Mouse (Mus musculus) thymus, postnatal 25 days (tissue): ENCODE results near the gene Olfr282.
"Not testable (repeated sequence)": the region's sequence is repeated elsewhere in the genome, so short reads cannot be mapped to it uniquely, and the experiment has no call there.

Experiments used
- DNase-seq: peaks from one replicate; pipeline ENCODE4 v3.0.0; 2022

Gene Olfr282

DNA sequence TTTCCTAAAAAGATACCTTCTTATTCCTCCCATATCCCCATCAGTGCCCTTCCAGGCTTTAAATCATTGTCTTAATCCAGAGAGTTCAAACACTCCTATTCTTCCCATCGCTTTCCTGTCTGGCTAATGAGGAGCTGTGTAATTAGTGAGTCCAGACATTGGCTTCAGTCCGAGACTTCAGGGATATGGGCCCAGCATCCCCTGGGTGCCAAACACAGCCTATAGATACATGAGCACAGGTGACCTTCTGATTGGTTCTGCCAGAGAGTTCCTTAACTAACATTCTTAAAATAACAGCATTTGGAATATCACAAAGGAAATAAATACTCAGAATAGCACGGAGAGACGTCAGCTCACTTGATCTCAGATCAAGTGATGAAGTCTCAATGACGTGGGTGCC is at the start of gene Olfr282:
Gene Olfr282 (plus strand): TSS at position 301 of the 400 bp plus-strand sequence.
- not testable (repeated sequence) for DNase-seq

DNA sequence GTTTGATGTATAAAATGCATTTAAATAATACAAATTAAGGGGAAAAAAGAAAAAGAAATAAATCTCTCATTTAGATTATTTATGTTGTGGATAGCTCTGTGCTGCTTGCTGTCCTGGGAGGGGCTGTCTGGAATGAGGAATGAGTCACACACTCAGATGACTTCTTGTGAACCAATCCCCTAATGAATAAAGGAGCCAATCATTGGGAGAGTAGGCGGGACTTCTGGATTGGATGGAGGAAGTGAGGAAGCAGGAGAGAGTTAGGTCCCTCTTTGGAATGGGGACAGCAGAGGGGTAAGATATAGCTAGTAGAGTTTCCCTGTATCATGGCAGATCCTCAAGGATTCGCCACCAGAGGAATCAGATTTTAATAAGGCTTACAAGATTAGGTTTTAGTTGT is 43.4 kb upstream of the Olfr282 start:
- no peak for DNase-seq

DNA sequence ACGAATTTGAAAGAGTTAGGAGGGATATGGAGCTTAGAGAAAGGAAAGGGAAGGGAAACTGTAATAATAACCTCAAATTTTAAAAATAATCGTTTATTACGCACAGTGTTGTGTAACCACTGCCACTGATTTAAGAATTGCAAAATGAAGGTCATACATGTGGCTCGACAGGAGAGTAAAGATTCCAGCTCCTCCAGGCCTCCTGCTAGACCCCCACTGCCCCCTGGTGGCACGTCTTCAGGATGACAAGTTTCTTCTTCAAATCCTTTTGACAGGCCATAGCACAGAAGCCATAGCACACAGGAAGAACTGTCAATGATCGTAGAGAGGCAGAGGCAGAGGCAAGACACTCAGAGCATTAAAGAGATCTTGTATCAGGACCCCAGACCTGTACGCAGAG is 41.2 kb upstream of the Olfr282 start:
- DNase-seq: peak; percentile 52

DNA sequence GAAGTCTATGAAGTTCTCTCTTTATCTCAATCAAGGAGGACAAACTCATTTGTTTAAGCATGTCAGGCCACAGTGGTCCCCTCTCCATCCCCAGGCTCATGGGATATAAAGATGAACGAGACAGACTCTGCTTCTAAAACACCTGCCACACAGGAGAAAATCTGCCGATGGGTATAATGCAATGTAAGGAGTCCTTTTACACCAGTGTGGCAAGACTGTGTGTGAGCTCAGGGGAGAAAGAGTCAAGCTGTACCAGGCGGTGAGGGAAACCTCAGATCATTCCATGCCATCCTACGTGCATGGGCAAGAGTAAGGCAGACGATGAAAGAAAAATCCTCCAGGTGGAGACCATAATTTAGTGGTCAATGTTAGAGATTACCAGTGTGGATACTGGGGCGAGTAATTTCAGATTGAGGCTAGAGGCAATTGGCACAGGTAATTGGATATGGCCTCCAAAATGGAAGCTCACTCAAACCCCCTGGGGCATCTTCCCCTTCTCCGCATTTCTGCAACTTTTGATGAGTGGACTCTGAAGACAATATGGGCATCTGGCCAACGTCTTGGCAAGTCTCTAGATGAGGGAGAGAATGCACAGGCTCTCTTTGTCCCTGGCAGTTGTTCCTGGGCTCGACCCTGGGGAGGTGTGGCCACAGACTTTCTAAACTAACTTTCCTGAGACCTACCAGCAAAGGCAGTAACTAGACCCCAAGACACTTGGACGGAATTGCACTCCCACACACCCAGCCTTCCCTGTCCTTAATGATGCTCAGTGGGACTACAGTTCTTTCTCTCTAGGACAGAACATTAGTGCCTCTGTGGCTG is 39.7 kb upstream of the Olfr282 start:
- no peak for DNase-seq

DNA sequence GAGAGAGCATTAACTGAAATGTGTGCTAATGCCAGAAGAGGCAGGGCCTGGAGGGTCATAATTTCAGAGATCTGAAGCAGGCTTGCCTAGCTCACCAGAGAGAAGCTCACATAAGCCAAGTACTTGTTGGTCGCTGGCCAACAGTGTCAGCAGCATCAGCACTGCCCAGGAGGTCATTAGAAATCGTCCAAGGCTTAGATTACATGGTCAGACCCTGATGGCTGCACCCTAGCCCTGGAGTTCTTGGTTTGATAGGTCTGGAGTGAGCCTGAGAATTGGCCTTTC is 39.2 kb upstream of the Olfr282 start:
- DNase-seq: no peak

DNA sequence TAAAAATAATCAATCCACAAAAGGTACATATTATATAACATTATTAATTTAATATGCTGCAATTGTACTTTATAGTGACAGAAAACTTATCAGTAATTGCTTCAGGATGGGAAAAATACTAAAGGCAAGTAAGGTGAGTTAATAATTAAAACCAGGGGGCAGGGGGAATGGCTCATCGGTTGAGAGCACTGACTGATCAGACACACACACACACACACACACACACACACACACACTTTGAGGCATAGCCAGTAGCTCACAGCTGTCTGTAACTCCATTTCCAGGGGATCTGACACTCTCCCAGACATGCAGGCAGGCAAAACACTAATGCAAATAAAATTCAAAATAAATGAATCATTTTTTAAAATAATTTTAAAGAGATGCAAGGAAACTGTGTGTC is 33.9 kb upstream of the Olfr282 start:
- no peak for DNase-seq

DNA sequence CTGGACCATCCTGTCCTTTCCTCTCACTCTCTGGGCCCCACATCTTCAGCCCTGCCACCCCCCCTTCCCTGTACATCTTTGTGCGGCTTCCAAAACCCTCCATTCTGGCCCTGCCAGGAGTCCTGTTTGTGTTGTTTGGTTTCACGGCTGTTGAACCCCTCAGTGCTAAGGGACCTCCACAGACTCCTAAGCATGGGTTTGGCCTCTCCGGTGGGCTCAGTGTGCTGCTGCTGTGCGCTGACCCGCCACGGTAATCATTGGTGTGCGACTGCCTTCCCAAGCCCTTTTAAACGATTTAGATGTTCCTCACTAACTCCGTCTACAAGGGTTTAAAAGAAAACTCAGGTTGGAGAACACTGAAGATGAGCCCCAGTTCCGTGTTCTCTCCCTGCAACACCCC is 28.7 kb upstream of the Olfr282 start:
- DNase-seq: no peak

DNA sequence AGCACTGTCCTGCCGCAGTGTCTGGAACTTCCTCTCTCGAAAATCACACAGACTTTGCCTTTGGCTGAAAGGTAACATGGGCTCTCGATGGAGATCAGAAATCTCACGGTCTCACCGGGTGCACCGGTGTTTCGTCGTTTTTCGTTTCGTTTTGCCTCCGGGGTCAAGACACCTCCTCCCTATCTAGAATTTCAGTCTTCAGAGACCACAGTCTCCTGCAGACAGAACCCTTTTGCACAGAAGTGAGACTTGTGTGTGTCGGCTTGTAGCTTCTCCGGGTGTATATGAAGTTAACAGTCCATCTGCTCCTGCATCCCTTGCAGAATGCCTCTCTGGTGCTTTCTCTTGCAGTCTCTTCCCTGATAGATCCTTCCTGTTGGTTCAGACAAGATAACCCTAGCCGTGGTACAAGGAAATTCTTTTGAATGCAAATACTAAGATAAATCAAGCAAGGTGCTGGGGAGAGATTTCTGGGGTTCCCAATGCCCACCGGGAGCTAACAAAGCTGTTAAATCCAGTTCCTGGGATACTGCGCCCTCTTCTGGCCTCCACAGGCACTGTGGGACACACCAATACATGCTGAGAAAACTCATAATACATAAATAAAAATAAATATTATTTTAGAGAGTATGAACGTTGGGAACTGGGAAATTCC is 22.5 kb upstream of the Olfr282 start:
- DNase-seq: peak; percentile 5

DNA sequence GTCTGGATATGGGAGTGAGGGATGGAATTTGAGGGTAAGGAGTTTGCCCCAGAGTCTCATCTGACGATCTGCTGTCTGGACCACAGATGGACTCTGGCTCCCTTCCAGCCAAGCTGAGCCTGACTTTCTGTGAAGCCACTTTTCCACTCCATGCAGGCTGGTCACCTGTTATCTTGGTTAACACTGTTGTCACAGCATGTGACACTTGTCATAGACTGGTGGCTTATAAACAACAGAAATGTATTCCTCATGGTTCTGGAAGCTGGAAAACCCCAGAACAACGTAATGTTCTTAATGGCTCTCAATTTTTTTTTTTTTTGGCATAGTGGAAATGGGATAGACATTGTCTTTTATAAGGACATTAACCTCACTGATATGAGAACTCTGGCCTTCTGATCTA is 21.4 kb upstream of the Olfr282 start:
- DNase-seq: no peak

DNA sequence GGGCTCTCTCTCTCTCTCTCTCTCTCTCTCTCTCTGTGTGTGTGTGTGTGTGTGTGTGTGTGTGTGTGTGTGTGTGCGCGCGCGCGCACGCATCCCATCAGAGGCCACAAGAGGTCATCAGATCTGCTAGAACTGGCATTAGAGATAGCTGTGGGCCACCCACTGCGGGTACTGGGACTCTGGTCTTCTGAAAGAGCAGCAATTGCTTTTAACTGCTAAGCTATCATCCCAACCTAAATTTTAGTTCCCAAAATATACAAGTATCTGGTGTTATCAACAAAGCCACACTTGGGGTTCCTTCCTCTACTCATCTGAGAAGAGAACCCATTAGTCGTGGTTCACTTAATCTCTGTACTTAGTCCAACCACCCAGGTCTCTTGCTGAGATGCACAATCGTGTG is 20.8 kb upstream of the Olfr282 start:
- DNase-seq: no peak

DNA sequence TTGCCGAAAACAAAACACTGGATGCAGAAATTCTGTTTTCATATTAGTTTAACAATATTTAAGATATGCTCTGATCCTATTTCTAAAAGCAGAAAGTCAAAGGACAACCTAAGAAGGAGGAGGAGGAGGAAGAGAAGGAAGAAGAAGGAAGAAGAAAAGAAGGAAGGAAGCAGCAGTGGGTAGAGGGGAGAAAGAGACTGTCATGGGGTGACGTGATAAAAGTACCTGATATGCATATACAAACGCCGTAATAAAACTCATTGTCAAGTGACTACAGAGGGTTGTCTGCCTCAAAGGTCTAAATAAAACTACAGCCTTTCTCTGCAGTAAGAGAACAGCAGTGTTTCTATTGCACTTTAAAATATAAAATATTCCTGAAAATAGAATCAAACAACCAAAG is 15.0 kb upstream of the Olfr282 start:
- no peak for DNase-seq

DNA sequence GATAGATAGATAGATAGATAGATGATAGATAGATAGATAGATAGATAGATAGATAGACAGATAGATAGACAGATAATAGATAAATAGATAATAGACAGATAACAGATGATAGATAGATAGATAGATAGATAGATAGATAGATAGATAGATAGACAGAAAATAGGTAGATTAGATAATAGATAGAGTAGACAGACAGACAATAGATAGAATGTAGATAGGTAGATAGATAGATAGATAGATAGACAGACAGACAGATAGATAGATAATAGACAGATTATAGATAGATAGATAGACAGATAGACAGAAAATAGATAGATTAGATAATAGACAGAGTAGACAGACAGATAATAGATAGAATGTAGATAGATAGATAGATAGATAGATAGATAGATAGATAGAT is 14.2 kb upstream of the Olfr282 start:
- DNase-seq: not testable (repeated sequence)

DNA sequence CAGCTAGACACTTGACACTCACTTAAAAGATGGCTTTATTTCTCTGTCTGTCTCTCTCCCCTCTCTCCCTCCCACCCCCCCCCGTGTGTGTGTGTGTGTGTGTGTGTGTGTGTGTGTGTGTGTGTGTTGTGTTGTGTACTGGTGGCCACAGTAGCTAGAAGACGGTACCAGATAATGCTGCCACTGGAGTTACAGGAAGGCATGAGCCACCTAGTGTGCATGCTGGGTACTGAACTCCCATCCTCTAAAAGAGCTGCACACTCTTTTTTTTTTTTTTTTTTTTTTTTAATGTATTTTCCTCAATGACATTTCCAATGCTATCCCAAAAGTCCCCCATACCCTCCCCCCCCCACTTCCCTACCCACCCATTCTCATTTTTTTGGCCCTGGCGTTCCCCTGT is 13.7 kb upstream of the Olfr282 start:
- DNase-seq: peak; percentile 8

DNA sequence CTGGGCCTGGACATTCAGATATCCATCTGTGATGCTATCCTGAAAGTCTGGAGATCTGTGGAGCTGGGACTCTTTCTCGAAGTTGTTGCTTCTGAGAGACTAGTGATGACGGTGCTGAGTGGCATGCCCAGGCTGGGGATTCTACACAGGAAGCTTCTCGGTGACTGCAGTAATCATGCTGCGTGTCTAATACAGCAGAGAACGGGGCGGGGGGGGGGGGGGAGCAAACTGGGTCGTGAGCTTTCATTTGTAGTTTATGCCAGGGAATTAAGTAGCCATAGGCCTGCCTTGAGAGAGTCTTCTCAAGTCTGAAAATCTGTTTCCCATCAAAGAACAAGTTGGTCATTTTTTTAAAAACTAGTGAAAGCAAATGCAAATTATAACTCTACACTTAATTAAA is 12.9 kb upstream of the Olfr282 start:
- DNase-seq: no peak

DNA sequence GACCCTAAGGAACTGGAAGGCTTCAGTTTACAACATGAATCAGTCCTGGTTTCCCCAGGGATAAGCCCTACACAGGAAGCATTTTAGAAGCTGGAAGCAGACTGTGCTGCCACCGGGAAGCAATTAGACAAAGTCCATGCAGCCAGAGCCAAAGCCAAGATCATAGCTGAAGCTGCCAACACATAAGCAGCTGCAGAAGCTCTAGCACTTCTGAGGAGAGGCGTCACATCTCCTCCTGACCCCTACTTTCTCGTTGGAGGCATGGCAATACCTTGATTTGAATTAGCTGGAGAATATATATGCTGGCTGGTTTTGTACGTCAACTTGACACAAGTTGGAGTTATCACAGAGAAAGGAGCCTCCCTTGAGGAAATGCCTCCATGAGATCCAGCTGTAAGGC is 10.1 kb upstream of the Olfr282 start:
- DNase-seq: no peak

DNA sequence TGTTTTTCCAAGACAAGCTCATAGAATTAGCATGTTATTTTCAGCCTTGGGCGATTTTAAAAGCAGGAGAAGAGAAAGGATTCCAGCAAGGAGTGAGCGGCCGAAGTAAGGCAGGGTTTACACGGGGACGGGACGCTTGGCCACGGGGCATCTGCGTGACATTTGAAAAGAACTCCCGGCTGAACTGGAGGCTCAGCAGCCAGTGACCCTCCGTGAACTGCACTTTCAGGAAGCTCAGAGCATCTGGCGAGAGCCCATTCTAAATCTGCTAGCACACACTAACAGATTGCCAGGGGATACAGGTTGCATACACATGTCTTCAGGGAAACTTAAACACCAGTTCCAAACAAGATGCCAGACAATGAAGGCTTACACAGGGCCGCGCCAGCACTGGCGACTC is 6.7 kb upstream of the Olfr282 start:
- DNase-seq: no peak

DNA sequence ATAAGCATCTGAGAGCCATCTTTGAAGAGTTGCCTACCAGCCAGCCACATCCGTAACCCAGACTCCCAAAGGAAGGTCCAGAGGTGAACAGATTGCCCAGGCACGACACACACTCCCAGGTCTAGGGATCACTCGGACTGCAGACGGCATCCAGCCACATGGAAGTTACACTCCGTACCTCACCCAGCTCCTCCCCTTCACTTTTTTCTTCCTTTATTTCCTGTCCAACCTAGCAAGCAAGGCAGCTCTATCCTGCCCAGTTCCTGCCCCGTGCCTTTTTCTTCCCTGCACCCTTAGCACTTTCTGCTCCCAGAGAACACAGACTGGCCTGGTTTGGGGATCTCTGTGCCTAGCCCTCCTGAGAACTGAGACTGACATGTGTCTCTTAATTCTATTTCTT is 6.3 kb upstream of the Olfr282 start:
- DNase-seq: no peak

DNA sequence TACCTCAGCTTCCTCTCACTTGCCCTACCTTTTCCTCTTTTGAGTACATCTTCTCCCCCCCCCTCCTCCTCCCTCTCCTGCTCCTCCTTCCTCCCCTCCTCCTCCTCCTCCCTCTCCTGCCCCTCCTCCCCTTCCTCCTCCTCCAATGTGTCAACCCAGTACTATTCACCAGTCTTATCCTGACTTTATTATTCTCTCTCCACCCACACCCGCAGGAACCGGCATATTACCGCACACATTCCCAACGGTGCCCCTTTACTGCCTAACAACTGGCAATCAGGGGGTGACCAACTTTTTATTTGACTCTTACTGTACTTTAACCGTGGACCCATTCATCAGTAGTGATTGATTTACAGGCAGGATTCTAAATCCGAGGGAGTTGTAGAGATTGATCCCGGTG is 5.8 kb upstream of the Olfr282 start:
- DNase-seq: no peak

DNA sequence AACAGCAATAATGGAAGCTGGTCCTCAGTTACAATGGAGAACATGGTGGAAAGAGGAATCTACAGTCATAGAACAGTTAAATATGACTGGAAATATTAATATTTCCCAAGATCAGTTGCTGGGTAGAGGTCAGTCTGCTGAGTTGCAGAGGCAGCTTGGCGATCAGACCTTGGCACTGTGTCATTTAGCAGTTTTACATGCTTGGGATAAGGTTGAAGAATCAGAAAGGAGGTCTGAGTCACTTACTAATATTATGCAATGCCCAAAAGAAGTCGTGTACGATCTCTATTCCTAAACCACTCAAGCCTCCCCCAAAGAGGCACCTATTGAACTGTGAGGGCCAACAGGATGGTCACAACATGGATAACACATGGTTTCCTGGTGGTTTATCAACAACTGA is 13.5 kb downstream of the Olfr282 start:
- DNase-seq: no peak

DNA sequence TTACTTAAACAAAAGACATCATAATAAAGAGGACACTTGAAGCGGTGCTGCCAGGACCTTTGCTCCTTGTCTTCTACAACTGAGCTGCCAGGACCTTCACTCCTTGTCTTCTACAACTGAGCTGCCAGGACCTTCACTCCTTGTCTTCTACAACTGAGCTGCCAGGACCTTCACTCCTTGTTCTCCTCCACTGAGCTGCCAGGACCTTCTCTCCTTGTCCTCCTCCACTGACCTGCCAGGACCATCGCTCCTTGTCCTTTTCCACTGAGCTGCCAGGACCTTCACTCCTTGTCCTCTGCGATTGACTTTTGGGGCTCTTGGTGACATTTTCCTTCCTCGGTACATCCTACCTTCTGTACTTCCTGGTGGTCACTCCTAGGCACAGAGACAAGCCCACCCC is 17.5 kb downstream of the Olfr282 start:
- no peak for DNase-seq

DNA sequence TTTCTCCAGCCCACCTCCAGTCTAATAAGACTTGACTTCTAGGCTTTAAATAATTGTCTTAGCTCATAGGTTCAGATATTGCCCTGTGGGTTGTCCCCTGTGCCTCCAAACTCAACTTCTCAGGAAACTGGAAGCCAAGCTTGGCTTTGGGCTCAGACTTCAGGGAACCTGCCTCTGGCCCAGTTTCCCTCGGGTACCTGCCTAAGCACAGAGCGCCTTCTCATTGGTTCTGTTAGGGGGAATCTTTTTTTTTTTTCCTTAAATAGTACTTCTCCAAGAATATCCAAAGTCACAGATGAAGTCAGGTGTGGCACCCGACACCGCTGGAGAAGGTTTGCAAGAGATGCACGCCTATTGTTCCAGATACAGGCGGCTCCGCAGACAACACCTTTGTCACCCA is 21.3 kb downstream of the Olfr282 start, which contains the start of gene Olfr281:
Gene Olfr281 (plus strand): TSS at position 301 of the 400 bp plus-strand sequence.
- no peak for DNase-seq

DNA sequence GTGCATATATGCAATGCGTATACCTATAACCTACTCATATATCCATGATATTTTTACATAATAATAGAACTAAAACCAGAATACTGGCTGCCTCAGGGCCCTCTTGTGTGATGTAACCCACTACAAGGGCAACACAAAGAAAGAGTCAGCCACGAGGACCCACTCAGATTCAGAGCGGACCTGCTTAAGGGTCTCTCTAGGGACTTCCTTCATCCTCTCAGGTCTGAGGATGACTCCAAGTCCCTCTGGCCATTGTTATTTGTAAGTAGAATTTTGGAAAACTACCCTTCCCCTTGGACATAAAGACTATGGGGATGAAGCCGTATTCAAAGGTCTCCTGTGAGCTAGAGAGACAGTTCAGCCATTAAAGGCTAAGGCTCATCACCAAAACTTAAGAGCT is 38.6 kb downstream of the Olfr282 start, which contains the start of gene OR5BS1P:
Gene OR5BS1P (plus strand): TSS at position 301 of the 400 bp plus-strand sequence.
- no peak for DNase-seq

DNA sequence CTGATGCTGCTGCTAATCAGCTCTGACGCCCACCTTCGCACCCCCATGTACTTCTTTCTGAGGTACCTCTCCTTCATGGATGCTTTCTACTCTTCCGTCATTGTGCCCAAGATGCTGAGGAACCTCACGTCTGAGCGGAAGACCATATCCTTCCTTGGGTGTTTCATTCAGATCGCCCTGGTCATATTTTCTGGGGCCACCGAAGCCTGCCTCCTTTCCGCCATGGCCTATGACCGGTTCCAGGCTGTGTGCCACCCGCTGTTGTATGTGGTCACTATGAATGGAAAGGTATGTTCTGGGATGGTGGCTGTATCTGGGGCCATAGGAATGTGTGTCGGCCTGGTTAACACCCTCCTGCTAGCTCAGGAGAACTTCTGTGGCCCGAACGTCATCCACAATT is 40.5 kb downstream of the Olfr282 start:
- DNase-seq: no peak

DNA sequence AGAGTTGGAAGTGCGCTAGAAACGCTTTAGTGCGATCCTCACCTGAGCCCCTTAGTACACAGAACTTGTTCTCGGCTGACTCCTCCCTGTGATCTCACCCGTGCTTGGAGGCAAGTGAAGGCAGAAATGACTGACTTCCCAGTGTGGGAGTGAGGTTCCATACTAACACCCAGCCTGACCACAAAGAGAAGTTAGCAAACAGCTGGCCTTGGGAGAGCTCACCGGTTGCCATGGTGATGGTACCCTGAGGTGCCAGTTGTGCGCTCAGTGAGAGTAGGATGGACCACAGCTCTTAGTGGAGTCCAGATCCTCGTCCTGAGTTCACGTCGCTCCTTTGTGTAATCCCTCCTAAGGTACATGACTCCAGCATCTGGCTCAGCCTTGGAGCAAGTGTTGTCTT is 43.9 kb downstream of the Olfr282 start:
- DNase-seq: no peak

DNA sequence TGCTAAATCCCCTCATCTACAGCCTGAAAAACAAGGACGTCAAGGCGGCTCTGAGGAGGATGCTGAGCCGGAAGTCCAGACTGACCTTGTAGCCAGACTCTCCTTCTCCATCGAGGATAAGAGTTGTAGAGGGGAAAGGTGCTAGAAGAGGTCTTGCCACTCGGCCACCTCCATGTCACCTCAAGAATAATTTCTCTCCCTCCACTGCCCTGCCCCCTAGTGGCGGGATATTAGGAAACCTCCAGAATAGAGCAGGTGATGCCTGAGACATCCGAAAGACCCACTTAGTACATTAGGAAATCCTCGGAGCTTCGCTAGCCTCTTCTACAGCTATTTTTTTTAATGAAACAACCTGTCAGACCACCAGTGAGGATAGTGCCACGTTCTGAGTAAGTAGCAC is 44.4 kb downstream of the Olfr282 start:
- DNase-seq: peak; percentile 57
